Mouse (Mus musculus) layer of hippocampus, adult 9-10 months (tissue): ENCODE results near the gene Olfr815.
"Not testable (repeated sequence)": the region's sequence is repeated elsewhere in the genome, so short reads cannot be mapped to it uniquely, and the experiment has no call there.

Experiments used
- DNase-seq: peaks from one replicate; pipeline ENCODE4 v3.0.0; 2022; ENCODE audit warnings: low spot score

Gene Olfr815

GRCm38 (mm10) chr10:129905767-129906166 is at the start of gene Olfr815:
Gene Olfr815 (minus strand): TSS chr10:129905867.
- not testable (repeated sequence) for DNase-seq

DNA sequence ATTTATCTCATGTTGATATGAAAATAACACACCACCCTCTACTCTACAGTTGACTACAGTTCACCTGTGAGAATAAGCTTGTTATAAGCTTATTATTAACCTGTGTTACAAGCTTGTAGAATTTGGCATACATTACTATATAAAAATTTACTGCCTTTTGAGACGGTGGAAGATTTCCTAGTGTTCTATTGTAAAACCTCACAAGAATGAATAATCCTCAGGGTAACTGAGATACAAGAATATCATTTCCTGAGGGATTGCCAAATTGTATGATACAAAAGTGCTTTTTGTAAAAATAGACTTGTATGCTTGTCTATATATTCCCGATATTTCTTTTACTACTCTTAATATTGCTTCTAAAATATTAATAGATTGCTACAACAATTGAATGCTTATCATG is 43.3 kb upstream of the Olfr815 start, which contains the start of gene Olfr818:
TSS of gene Olfr818 (minus strand) at position 101 of the 400 bp plus-strand sequence.
- no peak for DNase-seq

- no peak for DNase-seq
Measured at GRCm38 (mm10) chr10:129915497-129915896, 9.8 kb upstream of the Olfr815 start, which contains the start of gene Olfr816. Gene Olfr816 (minus strand): TSS chr10:129915597.

DNA sequence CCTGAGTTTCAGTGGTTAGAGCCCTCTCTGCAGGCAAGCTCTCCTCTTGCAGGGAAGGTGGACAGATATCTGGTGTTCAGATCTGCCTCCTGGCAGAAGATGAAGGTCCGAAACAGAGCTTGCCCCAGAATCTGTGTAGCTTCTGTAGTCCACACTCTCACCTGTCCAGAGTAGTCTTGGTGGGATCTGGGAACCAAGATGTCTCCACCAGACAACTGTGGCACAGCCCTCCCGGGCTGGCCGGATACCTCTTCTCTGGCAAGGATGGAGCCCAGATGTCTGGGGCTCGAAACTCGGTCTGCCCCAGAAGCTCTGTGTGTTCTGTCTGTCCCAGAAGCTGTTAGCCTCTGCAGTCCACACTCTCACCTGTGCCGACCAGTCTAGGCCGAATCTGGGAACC is 19.7 kb downstream of the Olfr815 start:
- no peak for DNase-seq

DNA sequence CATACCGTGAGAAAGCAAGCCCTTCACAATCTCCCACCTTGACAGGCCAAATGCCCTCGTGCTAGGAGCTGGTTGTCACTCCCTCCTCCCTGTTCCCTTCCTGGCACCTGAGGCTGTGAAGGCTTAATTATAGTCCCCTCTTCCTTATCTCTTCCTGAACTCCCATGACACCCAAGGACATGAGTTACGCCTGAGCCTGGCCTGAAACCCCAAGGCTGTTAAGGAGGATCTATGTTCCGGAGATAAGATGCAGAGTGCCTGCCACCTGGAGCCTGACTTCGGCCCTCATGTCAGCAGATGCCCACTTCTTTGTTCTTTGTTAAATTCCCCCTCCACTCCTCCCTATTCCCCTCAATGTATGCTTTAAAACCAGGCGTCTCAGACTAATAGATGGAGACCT is 20.2 kb downstream of the Olfr815 start:
- DNase-seq = not testable (repeated sequence)

GRCm38 (mm10) chr10:129879751-129880150 is 25.9 kb downstream of the Olfr815 start, which contains the start of gene Olfr814:
Gene Olfr814 (minus strand): TSS chr10:129879851.
- DNase-seq = not testable (repeated sequence)

DNA sequence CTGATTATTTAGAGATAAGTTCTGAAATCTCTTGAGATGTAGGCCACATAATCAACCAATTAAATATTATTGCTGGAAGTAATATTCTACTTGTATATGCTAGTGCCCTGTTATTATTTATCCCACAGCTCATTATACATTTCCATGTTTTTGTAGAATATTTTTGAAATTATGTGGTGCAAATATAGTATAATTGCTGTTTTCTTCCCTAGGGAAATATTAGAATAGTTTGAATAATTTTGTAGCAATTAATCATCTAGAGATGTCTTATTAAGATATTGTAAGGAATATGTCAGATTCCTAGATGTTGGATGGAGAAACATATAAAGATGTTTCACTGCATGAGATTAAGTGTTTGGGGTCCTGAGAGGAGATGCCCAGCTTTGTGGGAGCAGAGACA is 50.6 kb downstream of the Olfr815 start, which contains the start of gene Olfr813:
TSS of gene Olfr813 (plus strand) at position 301 of the 400 bp plus-strand sequence.
- DNase-seq = no peak
